Mouse (Mus musculus) megakaryocyte-erythroid progenitor cell, adult 5-6 weeks (primary cell): Measurements from ENCODE around the gene Slc35g3. TPM values are rescaled to one million over a fixed set of nuclear protein-coding genes. Genes with fewer than 3 reads are reported as not detected.

Source experiments
- ATAC-seq: replicated peaks from 2 replicates; pipeline ENCODE4 v1.8.0; 2016; ENCODE audit warnings: mild to moderate bottlenecking, inconsistent platforms; ENCODE audit not compliant: severe bottlenecking, poor library complexity, low FRiP score, low TSS enrichment
- total RNA-seq, 2 experiments: library from RNA; stranded (forward) in 1 of 2; stranded (reverse) in 1 of 2; fragments of 200-1000, 215-1000 nt in 1 of 2; fragments of >200 nt in 1 of 2; fragmentation: Nextera tagmentation in 1 of 2; gene quantifications; 2 replicates each; pipeline ENCODE4 v1.2.3; 2014 to 2017

The Slc35g3 gene
- total RNA-seq, 2 experiments from 2014 or later, result not detected

- no peak for ATAC-seq
These were observed 51.3 kb downstream of the Slc35g3 start for GRCm38 (mm10) chr11:69710470-69710869.

Other genes starting within 250 kb of the Slc35g3 start
Only the 30 nearest of the 43 such genes appear.
- gene Atp1b2, start 156.0 kb downstream of the Slc35g3 start, total RNA-seq (2014; fragmentation: Nextera tagmentation), result 291 and 408 TPM in 2 replicates
- gene Atp1b2, start 156.0 kb downstream of the Slc35g3 start, total RNA-seq (2017), result 32.8 and 68.9 TPM in 2 replicates
- not detected in 2 replicates for gene Shbg, start 144.1 kb downstream of the Slc35g3 start, total RNA-seq (2014; fragmentation: Nextera tagmentation)
- not detected in 2 replicates for gene Shbg, start 144.1 kb downstream of the Slc35g3 start, total RNA-seq (2017)
- not detected in 2 replicates for gene Sat2, start 139.9 kb downstream of the Slc35g3 start, total RNA-seq (2014; fragmentation: Nextera tagmentation)
- not detected in 2 replicates for gene Sat2, start 139.9 kb downstream of the Slc35g3 start, total RNA-seq (2017)
- gene Fxr2, start 129.0 kb downstream of the Slc35g3 start, total RNA-seq (2014; fragmentation: Nextera tagmentation), result 67.4 and 83.1 TPM in 2 replicates
- 36.4 and 45.6 TPM in 2 replicates for gene Fxr2, start 129.0 kb downstream of the Slc35g3 start, total RNA-seq (2017)
- 0.45 TPM in 1 of 2 replicates, not detected in the other for gene Sox15, start 106.7 kb downstream of the Slc35g3 start, total RNA-seq (2014; fragmentation: Nextera tagmentation)
- gene Sox15, start 106.7 kb downstream of the Slc35g3 start, total RNA-seq (2017), result not detected in 2 replicates
- 47.6 and 58.3 TPM in 2 replicates for gene Mpdu1, start 99.3 kb downstream of the Slc35g3 start, total RNA-seq (2014; fragmentation: Nextera tagmentation)
- gene Mpdu1, start 99.3 kb downstream of the Slc35g3 start, total RNA-seq (2017), result 40.6 and 41.1 TPM in 2 replicates
- gene Cd68, start 95.8 kb downstream of the Slc35g3 start, total RNA-seq (2014; fragmentation: Nextera tagmentation), result 5.1 and 6.3 TPM in 2 replicates
- gene Cd68, start 95.8 kb downstream of the Slc35g3 start, total RNA-seq (2017), result 3.4 and 6.5 TPM in 2 replicates
- gene Eif4a1, start 89.5 kb downstream of the Slc35g3 start, total RNA-seq (2014; fragmentation: Nextera tagmentation), result 918 and 983 TPM in 2 replicates
- 973 and 1,155 TPM in 2 replicates for gene Eif4a1, start 89.5 kb downstream of the Slc35g3 start, total RNA-seq (2017)
- 96.1 and 117 TPM in 2 replicates for gene Senp3, start 79.9 kb downstream of the Slc35g3 start, total RNA-seq (2014; fragmentation: Nextera tagmentation)
- 98.4 and 120 TPM in 2 replicates for gene Senp3, start 79.9 kb downstream of the Slc35g3 start, total RNA-seq (2017)
- 5.0 and 6.5 TPM in 2 replicates for gene Tnfsf13, start 76.2 kb downstream of the Slc35g3 start, total RNA-seq (2014; fragmentation: Nextera tagmentation)
- gene Tnfsf13, start 76.2 kb downstream of the Slc35g3 start, total RNA-seq (2017), result 11.7 and 23.0 TPM in 2 replicates
- gene Tnfsf12, start 66.1 kb downstream of the Slc35g3 start, total RNA-seq (2014; fragmentation: Nextera tagmentation), result 4.7 TPM in 1 of 2 replicates, not detected in the other
- 0.47 TPM in 1 of 2 replicates, not detected in the other for gene Tnfsf12, start 66.1 kb downstream of the Slc35g3 start, total RNA-seq (2017)
- gene Tnfsfm13, start 65.9 kb downstream of the Slc35g3 start, total RNA-seq (2014; fragmentation: Nextera tagmentation), result 0.20 TPM in 1 of 2 replicates, not detected in the other
- gene Tnfsfm13, start 65.9 kb downstream of the Slc35g3 start, total RNA-seq (2017), result 0.80 and 1.4 TPM in 2 replicates
- gene Polr2a, start 3.3 kb downstream of the Slc35g3 start, total RNA-seq (2014; fragmentation: Nextera tagmentation), result 106 TPM in 2 replicates
- 11.9 and 26.6 TPM in 2 replicates for gene Polr2a, start 3.3 kb downstream of the Slc35g3 start, total RNA-seq (2017)
- 2.8 and 4.0 TPM in 2 replicates for gene Zbtb4, start 3.9 kb upstream of the Slc35g3 start, total RNA-seq (2014; fragmentation: Nextera tagmentation)
- gene Zbtb4, start 3.9 kb upstream of the Slc35g3 start, total RNA-seq (2017), result 1.1 and 2.1 TPM in 2 replicates
- 2.3 TPM in 1 of 2 replicates, not detected in the other for gene Chrnb1, start 34.0 kb upstream of the Slc35g3 start, total RNA-seq (2014; fragmentation: Nextera tagmentation)
- 0.28 and 1.9 TPM in 2 replicates for gene Chrnb1, start 34.0 kb upstream of the Slc35g3 start, total RNA-seq (2017)
- gene Fgf11, start 39.9 kb upstream of the Slc35g3 start, total RNA-seq (2014; fragmentation: Nextera tagmentation), result 0.57 and 0.63 TPM in 2 replicates
- gene Fgf11, start 39.9 kb upstream of the Slc35g3 start, total RNA-seq (2017), result 2.3 TPM in 1 of 2 replicates, not detected in the other
- gene Tmem102, start 43.7 kb upstream of the Slc35g3 start, total RNA-seq (2014; fragmentation: Nextera tagmentation), result not detected in 2 replicates
- not detected in 2 replicates for gene Tmem102, start 43.7 kb upstream of the Slc35g3 start, total RNA-seq (2017)
- not detected in 2 replicates for gene Gm39566, start 53.3 kb upstream of the Slc35g3 start, total RNA-seq (2014; fragmentation: Nextera tagmentation)
- gene Gm39566, start 53.3 kb upstream of the Slc35g3 start, total RNA-seq (2017), result not detected in 2 replicates
- gene Spem2, start 56.5 kb upstream of the Slc35g3 start, total RNA-seq (2014; fragmentation: Nextera tagmentation), result not detected in 2 replicates
- not detected in 2 replicates for gene Spem2, start 56.5 kb upstream of the Slc35g3 start, total RNA-seq (2017)
- not detected in 2 replicates for gene Spem1, start 60.2 kb upstream of the Slc35g3 start, total RNA-seq (2014; fragmentation: Nextera tagmentation)
- not detected in 2 replicates for gene Spem1, start 60.2 kb upstream of the Slc35g3 start, total RNA-seq (2017)
- 7.9 and 8.3 TPM in 2 replicates for gene Nlgn2, start 75.8 kb upstream of the Slc35g3 start, total RNA-seq (2014; fragmentation: Nextera tagmentation)
- gene Nlgn2, start 75.8 kb upstream of the Slc35g3 start, total RNA-seq (2017), result 2.9 and 3.8 TPM in 2 replicates
- gene Tmem256, start 76.5 kb upstream of the Slc35g3 start, total RNA-seq (2014; fragmentation: Nextera tagmentation), result 166 and 210 TPM in 2 replicates
- gene Tmem256, start 76.5 kb upstream of the Slc35g3 start, total RNA-seq (2017), result 64.8 and 66.7 TPM in 2 replicates
- 54.7 and 61.3 TPM in 2 replicates for gene Plscr3, start 84.4 kb upstream of the Slc35g3 start, total RNA-seq (2014; fragmentation: Nextera tagmentation)
- gene Plscr3, start 84.4 kb upstream of the Slc35g3 start, total RNA-seq (2017), result 14.5 and 14.8 TPM in 2 replicates
- gene Tnk1, start 96.8 kb upstream of the Slc35g3 start, total RNA-seq (2014; fragmentation: Nextera tagmentation), result 0.48 TPM in 1 of 2 replicates, not detected in the other
- 0.34 TPM in 1 of 2 replicates, not detected in the other for gene Tnk1, start 96.8 kb upstream of the Slc35g3 start, total RNA-seq (2017)
- not detected in 2 replicates for gene Tmem95, start 116.0 kb upstream of the Slc35g3 start, total RNA-seq (2014; fragmentation: Nextera tagmentation)
- not detected in 2 replicates for gene Tmem95, start 116.0 kb upstream of the Slc35g3 start, total RNA-seq (2017)
- 0.54 and 0.79 TPM in 2 replicates for gene Kctd11, start 119.4 kb upstream of the Slc35g3 start, total RNA-seq (2014; fragmentation: Nextera tagmentation)
- 1.3 TPM in 1 of 2 replicates, not detected in the other for gene Kctd11, start 119.4 kb upstream of the Slc35g3 start, total RNA-seq (2017)
- gene Acap1, start 133.6 kb upstream of the Slc35g3 start, total RNA-seq (2014; fragmentation: Nextera tagmentation), result 52.7 and 59.4 TPM in 2 replicates
- gene Acap1, start 133.6 kb upstream of the Slc35g3 start, total RNA-seq (2017), result 40.3 and 55.2 TPM in 2 replicates
- gene 2810408A11Rik, start 139.0 kb upstream of the Slc35g3 start, total RNA-seq (2014; fragmentation: Nextera tagmentation), result 2.4 and 4.0 TPM in 2 replicates
- 3.4 and 4.1 TPM in 2 replicates for gene 2810408A11Rik, start 139.0 kb upstream of the Slc35g3 start, total RNA-seq (2017)
- gene Neurl4, start 139.1 kb upstream of the Slc35g3 start, total RNA-seq (2014; fragmentation: Nextera tagmentation), result 31.7 and 51.2 TPM in 2 replicates
- 27.9 and 64.3 TPM in 2 replicates for gene Neurl4, start 139.1 kb upstream of the Slc35g3 start, total RNA-seq (2017)
- gene Gps2, start 151.9 kb upstream of the Slc35g3 start, total RNA-seq (2014; fragmentation: Nextera tagmentation), result 155 and 190 TPM in 2 replicates
- 53.7 and 106 TPM in 2 replicates for gene Gps2, start 151.9 kb upstream of the Slc35g3 start, total RNA-seq (2017)